Mouse (Mus musculus) bone marrow macrophage, adult 2 months (primary cell): ENCODE results near the gene Ccdc151.

Experiments
- CTCF ChIP-seq: IDR thresholded peaks from 2 replicates; pipeline ENCODE4 v1.5.1; 2012; ENCODE audit warnings: low read depth, mild to moderate bottlenecking, low read length, moderate library complexity
- POLR2A ChIP-seq: IDR thresholded peaks from 2 replicates; pipeline ENCODE4 v1.6.1; 2012; ENCODE audit warnings: mild to moderate bottlenecking, low read depth, low read length, borderline replicate concordance

GRCm38 (mm10) chr9:22041832-22042231 lies 39.4 kb upstream of the Ccdc151 start:
- TF ChIP-seq CTCF (no peak), POLR2A (no peak)
